Mouse (Mus musculus): ENCODE results near the gene Osbpl8.
"Not testable (repeated sequence)": the region's sequence is repeated elsewhere in the genome, so short reads cannot be mapped to it uniquely, and the experiment has no call there.

GRCm38 (mm10) chr10:111198705-111199104 lies 34.2 kb downstream of the Osbpl8 start:
- TF ChIP-seq CTCF (conservative IDR thresholded peaks at IDR 0.05 in 1 of 2, IDR thresholded peaks at IDR 0.05 in 1 of 2; ENCODE audit: low read depth in 2 of 2, low read length in 2 of 2); JUND (conservative IDR thresholded peaks at IDR 0.05; ENCODE audit: low read depth, low read length); SMC3 (IDR thresholded peaks at IDR 0.05; ENCODE audit: low read depth, low read length); CHD2 (IDR thresholded peaks at IDR 0.05; ENCODE audit: low read length); POLR2AphosphoS2 (IDR thresholded peaks at IDR 0.05; ENCODE audit: low read depth, low read length); USF2 (conservative IDR thresholded peaks at IDR 0.05; ENCODE audit: low read depth, low read length); ETS1 (conservative IDR thresholded peaks at IDR 0.05; ENCODE audit: low read depth, low read length); RAD21 (IDR thresholded peaks at IDR 0.05; ENCODE audit: low read depth, low read length); ZNF384 (IDR thresholded peaks at IDR 0.05; ENCODE audit: low read depth, low read length); POLR2A (IDR thresholded peaks at IDR 0.05; ENCODE audit: low read depth, low read length); HCFC1 (IDR thresholded peaks at IDR 0.05; ENCODE audit: low read depth, low read length); TBP (conservative IDR thresholded peaks at IDR 0.05; ENCODE audit: low read depth, low read length); EP300 (IDR thresholded peaks at IDR 0.05; ENCODE audit: low read length); MAX (IDR thresholded peaks at IDR 0.05; ENCODE audit: low read length): not testable (repeated sequence)

Data from CH12.LX (cell line).